Mouse (Mus musculus): ENCODE measurements around the gene Ctdsp2. TPM values are rescaled to one million over a fixed set of nuclear protein-coding genes. Genes with fewer than 3 reads are reported as not detected.

Gene Ctdsp2
- total RNA-seq, 2 experiments from 2014 or later: 16.5 to 19.6 TPM

- no peak for ATAC-seq (replicated peaks; ENCODE audit: low FRiP score, poor library complexity, severe bottlenecking)
Observed at GRCm38 (mm10) chr10:126987183-126988118, 8.9 kb downstream of the Ctdsp2 start.

- no peak for ATAC-seq (replicated peaks; ENCODE audit: low FRiP score, poor library complexity, severe bottlenecking)
Observed at GRCm38 (mm10) chr10:126988513-126989165, 10.1 kb downstream of the Ctdsp2 start.

- peak; percentile 67; the same call in 1 of the 2 replicates for ATAC-seq (replicated peaks; ENCODE audit: low FRiP score, poor library complexity, severe bottlenecking)
Observed at GRCm38 (mm10) chr10:126990313-126991056, 12.0 kb downstream of the Ctdsp2 start.

- no peak for ATAC-seq (replicated peaks; ENCODE audit: low FRiP score, poor library complexity, severe bottlenecking)
Observed at GRCm38 (mm10) chr10:126991676-126992075, 13.2 kb downstream of the Ctdsp2 start.

- no peak for ATAC-seq (replicated peaks; ENCODE audit: low FRiP score, poor library complexity, severe bottlenecking)
Observed at GRCm38 (mm10) chr10:126993621-126994020, 15.1 kb downstream of the Ctdsp2 start.

GRCm38 (mm10) chr10:126997340-126998113 is 19.0 kb downstream of the Ctdsp2 start:
- no peak for ATAC-seq (replicated peaks; ENCODE audit: low FRiP score, poor library complexity, severe bottlenecking)

- no peak for ATAC-seq (replicated peaks; ENCODE audit: low FRiP score, poor library complexity, severe bottlenecking)
Observed at GRCm38 (mm10) chr10:127000529-127000928, 22.0 kb downstream of the Ctdsp2 start, which contains the start of gene Avil. TSS of gene Avil (plus strand) at chr10:127000709.

GRCm38 (mm10) chr10:127001297-127001696 is 22.8 kb downstream of the Ctdsp2 start:
- ATAC-seq (replicated peaks; ENCODE audit: low FRiP score, poor library complexity, severe bottlenecking): no peak

GRCm38 (mm10) chr10:127002056-127002455 is 23.5 kb downstream of the Ctdsp2 start:
- no peak for ATAC-seq (replicated peaks; ENCODE audit: low FRiP score, poor library complexity, severe bottlenecking)

- ATAC-seq (replicated peaks; ENCODE audit: low FRiP score, poor library complexity, severe bottlenecking): no peak
Observed at GRCm38 (mm10) chr10:127002765-127003164, 24.2 kb downstream of the Ctdsp2 start.

GRCm38 (mm10) chr10:127003334-127003733 is 24.8 kb downstream of the Ctdsp2 start:
- ATAC-seq (replicated peaks; ENCODE audit: low FRiP score, poor library complexity, severe bottlenecking): no peak

GRCm38 (mm10) chr10:127003806-127004205 is 25.3 kb downstream of the Ctdsp2 start:
- no peak for ATAC-seq (replicated peaks; ENCODE audit: low FRiP score, poor library complexity, severe bottlenecking)

GRCm38 (mm10) chr10:127016488-127016887 is 38.0 kb downstream of the Ctdsp2 start:
- no peak for ATAC-seq (replicated peaks; ENCODE audit: low FRiP score, poor library complexity, severe bottlenecking)

GRCm38 (mm10) chr10:127017071-127017470 is 38.6 kb downstream of the Ctdsp2 start:
- no peak for ATAC-seq (replicated peaks; ENCODE audit: low FRiP score, poor library complexity, severe bottlenecking)

- no peak for ATAC-seq (replicated peaks; ENCODE audit: low FRiP score, poor library complexity, severe bottlenecking)
Observed at GRCm38 (mm10) chr10:127018422-127018821, 39.9 kb downstream of the Ctdsp2 start.

- peak; percentile 99 for ATAC-seq (replicated peaks; ENCODE audit: low FRiP score, poor library complexity, severe bottlenecking)
Observed at GRCm38 (mm10) chr10:127030336-127031296, 52.1 kb downstream of the Ctdsp2 start, which contains the start of gene Tsfm. TSS of gene Tsfm (minus strand) at chr10:127030840.

GRCm38 (mm10) chr10:127033301-127033741 is 54.8 kb downstream of the Ctdsp2 start:
- no peak for ATAC-seq (replicated peaks; ENCODE audit: low FRiP score, poor library complexity, severe bottlenecking)

GRCm38 (mm10) chr10:127036273-127036672 is 57.8 kb downstream of the Ctdsp2 start:
- no peak for ATAC-seq (replicated peaks; ENCODE audit: low FRiP score, poor library complexity, severe bottlenecking)
